Mouse (Mus musculus) cerebellum, adult 9-10 months (tissue): ENCODE measurements around the gene Hnrnpll.
"Not testable (repeated sequence)": the region's sequence is repeated elsewhere in the genome, so short reads cannot be mapped to it uniquely, and the experiment has no call there.

Experiments
- DNase-seq: peaks from one replicate; pipeline ENCODE4 v3.0.0; 2022

Gene Hnrnpll

GRCm38 (mm10) chr17:80058501-80058900 lies 3.6 kb downstream of the Hnrnpll start:
- no peak for DNase-seq

- DNase-seq = peak; percentile 54
These were observed 8.0 kb downstream of the Hnrnpll start for GRCm38 (mm10) chr17:80053931-80054734.

GRCm38 (mm10) chr17:80051682-80052081 lies 10.5 kb downstream of the Hnrnpll start:
- DNase-seq = no peak

- not testable (repeated sequence) for DNase-seq
These were observed 12.8 kb downstream of the Hnrnpll start for GRCm38 (mm10) chr17:80049300-80049699.

- peak; percentile 88 for DNase-seq
These were observed 13.9 kb downstream of the Hnrnpll start for GRCm38 (mm10) chr17:80048230-80048629.

GRCm38 (mm10) chr17:80041739-80042138 lies 20.4 kb downstream of the Hnrnpll start:
- DNase-seq = no peak

GRCm38 (mm10) chr17:80028675-80029074 lies 33.5 kb downstream of the Hnrnpll start:
- no peak for DNase-seq

DNA sequence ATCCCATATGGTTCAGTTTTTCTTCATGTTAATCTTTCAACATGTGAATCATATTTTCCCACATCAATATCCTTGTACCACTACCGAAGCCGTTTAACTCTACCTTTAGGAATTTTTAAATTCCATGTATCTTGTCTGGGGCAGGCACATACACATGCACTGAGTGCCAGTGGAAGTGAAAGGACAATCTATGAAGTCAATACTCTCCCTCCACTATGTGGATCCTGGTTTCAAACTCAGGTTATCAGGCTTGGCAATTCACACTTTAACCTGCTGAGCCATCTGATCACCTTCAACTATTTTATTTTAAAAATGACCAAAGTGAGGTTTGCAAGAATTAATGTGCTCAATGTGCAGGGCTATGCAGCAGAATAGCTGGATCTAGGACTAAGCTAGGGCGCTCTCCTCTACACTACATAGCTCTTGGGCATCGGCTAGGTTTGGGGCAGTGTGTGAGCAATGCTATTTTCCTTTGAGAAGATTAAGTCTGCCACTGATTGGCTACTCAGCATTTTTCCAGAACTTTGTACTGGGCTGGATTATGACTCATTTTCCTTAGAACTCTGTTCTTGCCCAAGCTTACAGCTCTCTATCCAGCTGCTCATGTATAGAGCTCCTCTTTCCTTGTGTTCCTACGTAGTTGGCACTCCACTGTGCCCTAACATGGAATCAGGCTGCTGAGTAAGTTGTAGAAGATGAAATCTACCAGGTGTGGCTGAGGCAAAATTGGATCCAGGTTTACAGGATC lies 35.8 kb downstream of the Hnrnpll start:
- DNase-seq = no peak

GRCm38 (mm10) chr17:80022090-80022489 lies 40.0 kb downstream of the Hnrnpll start:
- peak; percentile 44 for DNase-seq

- no peak for DNase-seq
These were observed 41.6 kb downstream of the Hnrnpll start for GRCm38 (mm10) chr17:80020495-80020894.

GRCm38 (mm10) chr17:80018976-80019541 lies 43.1 kb downstream of the Hnrnpll start:
- DNase-seq = no peak

GRCm38 (mm10) chr17:80018239-80018975 lies 43.7 kb downstream of the Hnrnpll start:
- DNase-seq = no peak

DNA sequence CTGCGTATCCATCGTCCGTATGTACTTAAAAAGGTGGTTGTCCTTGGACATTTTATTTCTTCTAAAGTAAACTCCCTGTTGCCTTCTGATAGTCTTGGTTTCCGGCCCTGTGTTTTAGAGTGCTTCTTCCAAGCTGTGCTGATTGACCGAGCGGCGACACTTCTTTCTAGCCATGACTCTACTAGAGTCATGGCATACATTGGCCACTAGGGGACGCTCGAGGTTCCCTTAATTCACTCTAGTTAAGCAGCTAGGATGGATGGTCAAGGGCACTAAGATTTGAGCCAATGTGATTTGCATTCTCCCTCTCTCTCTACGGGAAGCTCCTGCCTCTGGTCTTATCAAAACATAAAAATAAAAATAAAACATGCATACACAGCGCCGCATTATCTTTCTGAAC lies 44.7 kb downstream of the Hnrnpll start:
- peak; percentile 75 for DNase-seq

DNA sequence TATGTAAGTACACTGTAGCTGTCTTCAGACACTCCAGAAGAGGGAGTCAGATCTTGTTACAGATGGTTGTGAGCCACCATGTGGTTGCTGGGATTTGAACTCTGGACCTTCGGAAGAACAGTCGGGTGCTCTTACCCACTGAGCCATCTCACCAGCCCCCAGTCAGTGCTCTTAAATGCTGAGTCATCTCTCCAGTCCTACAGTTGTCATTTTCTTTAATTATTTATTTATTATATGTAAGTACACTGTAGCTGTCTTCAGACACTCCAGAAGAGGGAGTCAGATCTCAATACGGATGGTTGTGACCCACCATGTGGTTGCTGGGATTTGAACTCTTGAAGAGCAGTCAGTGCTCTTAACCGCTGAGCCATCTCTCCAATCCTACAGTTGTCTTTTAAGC lies 45.7 kb downstream of the Hnrnpll start:
- DNase-seq = not testable (repeated sequence)

DNA sequence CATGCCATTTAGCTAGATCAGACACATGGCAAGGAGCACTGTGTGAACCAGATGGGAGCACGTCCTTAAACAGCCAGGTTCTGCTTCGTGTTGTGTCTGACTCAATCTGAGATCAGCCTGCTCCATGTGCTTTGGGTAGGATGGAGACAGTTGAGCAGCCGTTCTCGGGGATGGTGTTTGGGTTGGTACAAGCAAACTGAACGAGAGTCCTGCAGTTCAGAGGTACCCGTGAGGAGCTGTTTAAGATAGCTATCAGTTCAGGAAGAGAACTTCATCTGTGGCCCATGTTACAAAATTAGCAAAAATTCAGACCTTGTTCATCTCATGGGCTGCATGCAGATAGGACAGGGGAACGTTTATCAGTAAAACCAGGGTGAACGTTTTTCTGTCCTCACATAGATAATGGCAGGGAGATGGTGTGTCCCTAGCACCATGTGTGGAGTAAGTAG lies 47.7 kb downstream of the Hnrnpll start:
- no peak for DNase-seq

DNA sequence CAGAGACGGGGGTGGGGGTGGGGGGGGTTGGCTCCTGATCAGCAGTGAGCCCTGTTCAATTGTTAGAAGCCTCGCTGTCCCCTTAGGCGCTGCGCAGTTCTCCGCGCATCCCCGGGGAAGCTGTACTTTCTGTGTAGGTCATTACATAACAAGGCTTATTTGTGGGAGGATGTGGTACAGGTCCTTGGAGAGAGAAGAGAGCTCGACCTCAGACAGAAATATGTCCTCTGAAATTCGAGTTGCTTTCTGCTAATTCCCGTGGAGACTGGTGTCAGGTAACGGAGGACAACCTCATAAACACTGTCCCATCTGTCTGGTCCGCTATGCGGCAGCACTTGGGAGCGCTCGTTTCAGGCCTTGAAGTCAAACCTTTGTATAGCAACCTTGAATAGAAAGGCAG lies 52.2 kb downstream of the Hnrnpll start:
- DNase-seq = no peak

DNA sequence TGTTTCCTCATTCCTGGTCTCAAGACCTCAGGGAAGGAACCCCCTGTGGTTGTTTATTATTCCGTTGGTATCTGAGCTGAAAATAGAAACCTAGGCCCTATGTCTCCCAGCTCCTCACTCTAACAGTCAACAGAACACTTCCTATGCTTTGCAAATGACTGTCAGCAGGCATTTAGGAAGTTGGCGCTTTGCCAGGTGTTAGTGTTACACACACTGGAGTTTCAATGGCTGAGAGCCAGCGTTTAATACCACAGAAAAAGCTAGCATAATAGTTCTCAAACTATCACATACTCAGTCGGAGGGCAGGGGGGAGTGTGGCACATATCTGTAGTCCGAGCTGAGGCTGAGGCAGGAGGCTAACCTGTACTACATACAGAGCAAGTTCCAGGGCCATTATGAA lies 53.3 kb downstream of the Hnrnpll start:
- DNase-seq = no peak

DNA sequence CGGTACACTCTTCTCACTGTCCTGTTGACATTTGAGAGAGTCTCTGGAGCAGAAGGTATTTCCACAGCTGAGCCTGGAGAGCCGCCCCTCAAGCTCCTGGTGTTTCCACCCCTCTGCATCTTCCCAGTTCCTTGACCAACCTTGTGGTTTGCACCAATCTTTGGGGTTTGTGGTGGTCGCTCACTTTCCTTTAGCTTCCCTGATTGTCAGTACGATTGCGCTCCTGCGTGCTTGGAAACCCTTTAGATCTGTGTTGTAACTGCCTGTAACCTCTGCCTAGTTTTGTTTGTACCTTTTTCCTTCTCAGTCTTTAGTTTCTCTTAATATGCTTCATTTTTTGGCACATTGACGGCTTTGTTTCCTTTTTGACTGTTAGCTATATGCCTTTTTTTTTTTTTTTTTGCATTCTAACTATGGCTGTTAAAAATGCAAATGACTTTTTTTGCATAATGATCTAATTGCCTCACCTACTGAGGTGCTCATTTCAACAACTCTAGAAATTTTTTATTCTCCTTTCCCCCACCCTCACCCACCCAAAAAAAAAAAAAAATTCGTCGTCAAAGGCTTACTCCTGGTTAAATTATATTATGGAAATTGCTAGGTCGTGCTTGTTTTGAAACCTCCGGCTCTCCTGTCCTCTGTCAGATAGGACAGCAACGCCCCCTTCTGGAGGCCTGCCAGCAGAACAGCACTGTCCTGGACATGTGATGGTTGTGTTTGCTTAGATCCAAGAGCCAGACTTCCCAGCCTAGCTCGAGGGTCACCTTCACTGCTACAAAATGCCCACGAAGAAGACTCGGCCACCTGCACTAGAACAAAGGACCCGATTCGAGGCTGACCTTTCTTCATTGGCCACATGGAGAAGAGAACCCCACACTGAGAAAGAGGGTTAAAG lies 57.5 kb downstream of the Hnrnpll start:
- DNase-seq = no peak

- not testable (repeated sequence) for DNase-seq
These were observed 58.3 kb downstream of the Hnrnpll start for GRCm38 (mm10) chr17:80003851-80004250.

- no peak for DNase-seq
These were observed 59.7 kb downstream of the Hnrnpll start for GRCm38 (mm10) chr17:80002385-80002852.

DNA sequence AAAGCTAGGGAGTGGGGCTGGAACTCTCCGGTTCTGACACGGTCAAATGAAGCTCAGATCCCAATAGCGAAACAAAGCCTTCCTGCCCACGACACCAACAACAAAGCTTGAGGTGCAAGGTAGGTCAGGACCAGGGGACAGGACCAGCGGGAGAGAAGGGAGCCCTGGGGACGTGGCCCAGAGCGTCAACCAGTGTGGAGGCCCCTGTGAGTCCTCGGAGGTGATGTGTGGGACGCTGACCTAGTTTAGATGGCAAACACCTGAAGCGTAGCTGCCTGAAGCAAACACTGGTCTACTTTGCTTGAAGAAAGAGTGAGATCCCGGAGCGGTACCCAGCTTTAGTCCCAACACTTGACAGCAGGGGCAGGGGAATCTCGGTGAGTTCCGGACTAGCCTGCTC lies 62.5 kb downstream of the Hnrnpll start:
- no peak for DNase-seq

DNA sequence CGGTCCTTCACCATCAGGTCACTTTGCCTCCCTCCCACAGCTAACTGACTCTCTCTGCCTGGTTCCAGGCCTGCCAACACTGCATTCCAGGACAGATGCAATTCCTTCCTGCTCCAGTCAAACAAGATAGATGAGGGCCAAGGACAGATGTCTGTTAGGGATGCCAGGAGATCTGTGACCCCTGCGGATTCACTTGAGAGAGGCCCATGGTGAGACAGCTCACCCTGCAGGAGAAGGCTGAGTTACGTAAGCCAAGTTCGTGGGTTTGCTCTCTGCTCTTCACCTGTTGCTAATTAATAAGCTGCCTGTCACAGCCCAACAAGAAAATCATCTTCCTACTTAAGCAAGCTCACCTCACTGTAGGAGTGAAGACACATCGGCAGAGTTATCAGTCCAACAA lies 63.1 kb downstream of the Hnrnpll start:
- no peak for DNase-seq
